Mouse (Mus musculus): ENCODE data around the gene Naa30. TPM values are rescaled to one million over a fixed set of nuclear protein-coding genes. Genes with fewer than 3 reads are reported as not detected.

Naa30 gene
- polyA plus RNA-seq, 1 experiment, result 5.7 TPM

DNA sequence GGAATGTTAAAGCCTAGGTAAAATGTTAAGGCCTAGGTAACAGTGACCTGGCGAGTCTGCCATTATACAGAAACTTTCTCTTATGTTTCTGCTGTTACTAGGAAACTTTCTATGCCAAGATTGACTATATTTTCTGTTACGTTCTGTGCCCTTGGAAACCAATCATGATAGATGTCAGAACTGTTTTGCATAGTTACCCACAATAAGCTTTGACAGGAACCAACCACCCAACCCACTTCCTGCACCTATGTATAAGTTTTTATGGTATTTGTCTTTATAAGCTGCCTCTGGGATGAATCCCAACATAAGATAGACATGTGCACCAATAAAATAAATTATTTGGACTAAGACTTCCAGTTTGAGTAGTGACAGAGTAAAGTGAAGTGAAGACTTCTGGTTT is 49.7 kb downstream of the Naa30 start:
- H3K4me3 ChIP-seq (ENCODE audit: extremely low read depth, insufficient read depth, insufficient read length), result no peak overlapping the region
- H3K27me3 ChIP-seq (ENCODE audit: control insufficient read depth, insufficient read depth, low read length), result no peaks in the 10 kb centered on the region
- peaks cover 9% of the 10 kb centered on the region; the same call in 1 of the 2 replicates for H3K4me1 ChIP-seq (ENCODE audit: control insufficient read depth, insufficient read depth, insufficient read length)
- no peak overlapping the region for H3K27ac ChIP-seq (ENCODE audit: insufficient read depth, low read length)
- no peaks in the 10 kb centered on the region for H3K36me3 ChIP-seq (ENCODE audit: control insufficient read depth, insufficient read depth, low read length)
- 41% methylated on average over 2 of the region's 2 CpGs for WGBS
- no peak for TF ChIP-seq POLR2A (IDR thresholded peaks at IDR 0.05; ENCODE audit: low read depth, low read length)
- TF ChIP-seq CTCF (IDR thresholded peaks at IDR 0.05; ENCODE audit: extremely low read depth, insufficient read depth, insufficient read length, insufficient replicate concordance), result no peak
- peak; percentile 11 to 78 for DNase-seq (ENCODE audit: low read depth in 1 of 2, low spot score in 2 of 2)

DNA sequence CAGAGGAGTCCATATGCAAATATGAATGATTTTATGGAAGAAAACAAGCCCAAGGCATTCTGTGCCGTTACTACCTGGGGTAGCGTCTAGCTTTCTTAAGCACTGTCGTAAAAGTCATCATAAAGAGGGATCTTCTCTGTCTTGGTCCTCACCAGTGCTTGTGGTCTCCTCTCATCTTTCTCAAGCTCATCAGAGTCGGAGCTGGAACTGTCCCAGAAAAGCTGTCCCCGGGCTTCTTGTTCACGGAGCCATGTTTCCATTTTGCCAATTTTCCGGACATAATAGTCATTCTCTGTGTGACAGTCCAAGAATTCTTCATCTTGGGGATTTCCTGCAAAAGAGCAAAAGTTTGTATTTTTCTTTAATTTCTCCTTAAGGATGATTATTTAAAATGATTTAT is 54.4 kb downstream of the Naa30 start:
- Histone ChIP-seq H3K27ac (ENCODE audit: insufficient read depth, low read length) (no peak overlapping the region), H3K4me1 (ENCODE audit: control insufficient read depth, insufficient read depth, insufficient read length) (peaks cover 7% of the 10 kb centered on the region; the same call in 1 of the 2 replicates), H3K27me3 (ENCODE audit: control insufficient read depth, insufficient read depth, low read length) (no peaks in the 10 kb centered on the region), H3K4me3 (ENCODE audit: extremely low read depth, insufficient read depth, insufficient read length) (no peak overlapping the region), H3K36me3 (ENCODE audit: control insufficient read depth, insufficient read depth, low read length) (no peaks in the 10 kb centered on the region)
- DNase-seq (ENCODE audit: low read depth in 1 of 2, low spot score in 2 of 2), result no peak
- WGBS, result 87% methylated on average over 7 of the region's 7 CpGs
- TF ChIP-seq CTCF (IDR thresholded peaks at IDR 0.05; ENCODE audit: extremely low read depth, insufficient read depth, insufficient read length, insufficient replicate concordance) (no peak), POLR2A (IDR thresholded peaks at IDR 0.05; ENCODE audit: low read depth, low read length) (no peak)

- Histone ChIP-seq H3K27ac (ENCODE audit: insufficient read depth, low read length) (no peak overlapping the region), H3K4me1 (ENCODE audit: control insufficient read depth, insufficient read depth, insufficient read length) (peaks cover 7% of the 10 kb centered on the region; the same call in 1 of the 2 replicates), H3K4me3 (ENCODE audit: extremely low read depth, insufficient read depth, insufficient read length) (no peak overlapping the region), H3K36me3 (ENCODE audit: control insufficient read depth, insufficient read depth, low read length) (no peaks in the 10 kb centered on the region), H3K27me3 (ENCODE audit: control insufficient read depth, insufficient read depth, low read length) (no peaks in the 10 kb centered on the region)
- 91% methylated on average over 11 of the region's 11 CpGs for whole genome bisulfite sequencing
- no peak for DNase-seq (ENCODE audit: low read depth in 1 of 2, low spot score in 2 of 2)
- TF ChIP-seq POLR2A (IDR thresholded peaks at IDR 0.05; ENCODE audit: low read depth, low read length) (no peak), CTCF (IDR thresholded peaks at IDR 0.05; ENCODE audit: extremely low read depth, insufficient read depth, insufficient read length, insufficient replicate concordance) (no peak)
These were observed 55.0 kb downstream of the Naa30 start for GRCm38 (mm10) chr14:49226986-49227385.

DNA sequence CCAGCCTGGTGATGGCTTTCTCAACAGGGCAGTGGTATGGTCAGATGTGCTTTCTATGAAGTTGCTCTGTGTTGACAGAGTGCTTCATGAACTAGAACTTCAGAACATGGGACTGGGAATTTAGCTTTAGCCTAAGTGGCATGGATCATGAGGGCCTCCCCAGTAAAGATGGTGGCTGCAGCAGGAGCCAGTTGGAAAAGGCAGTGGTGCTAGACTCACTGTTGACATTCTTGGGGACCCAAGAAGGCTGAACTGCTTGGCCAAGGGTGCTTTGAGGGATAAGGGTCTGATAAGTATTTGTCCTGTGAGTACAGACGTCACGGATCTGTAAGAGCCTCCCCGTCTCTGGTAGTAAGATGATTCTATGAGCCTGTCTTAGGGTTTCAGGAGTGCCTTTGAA is 59.8 kb downstream of the Naa30 start:
- no peaks in the 10 kb centered on the region for H3K27me3 ChIP-seq (ENCODE audit: control insufficient read depth, insufficient read depth, low read length)
- TF ChIP-seq POLR2A (IDR thresholded peaks at IDR 0.05; ENCODE audit: low read depth, low read length) (no peak), CTCF (IDR thresholded peaks at IDR 0.05; ENCODE audit: extremely low read depth, insufficient read depth, insufficient read length, insufficient replicate concordance) (no peak)
- H3K4me3 ChIP-seq (ENCODE audit: extremely low read depth, insufficient read depth, insufficient read length), result no peak overlapping the region
- H3K4me1 ChIP-seq (ENCODE audit: control insufficient read depth, insufficient read depth, insufficient read length), result no peaks in the 10 kb centered on the region
- no peak for DNase-seq (ENCODE audit: low read depth in 1 of 2, low spot score in 2 of 2)
- WGBS, result 95% methylated on average over 3 of the region's 3 CpGs
- no peak overlapping the region for H3K27ac ChIP-seq (ENCODE audit: insufficient read depth, low read length)
- no peaks in the 10 kb centered on the region for H3K36me3 ChIP-seq (ENCODE audit: control insufficient read depth, insufficient read depth, low read length)

DNA sequence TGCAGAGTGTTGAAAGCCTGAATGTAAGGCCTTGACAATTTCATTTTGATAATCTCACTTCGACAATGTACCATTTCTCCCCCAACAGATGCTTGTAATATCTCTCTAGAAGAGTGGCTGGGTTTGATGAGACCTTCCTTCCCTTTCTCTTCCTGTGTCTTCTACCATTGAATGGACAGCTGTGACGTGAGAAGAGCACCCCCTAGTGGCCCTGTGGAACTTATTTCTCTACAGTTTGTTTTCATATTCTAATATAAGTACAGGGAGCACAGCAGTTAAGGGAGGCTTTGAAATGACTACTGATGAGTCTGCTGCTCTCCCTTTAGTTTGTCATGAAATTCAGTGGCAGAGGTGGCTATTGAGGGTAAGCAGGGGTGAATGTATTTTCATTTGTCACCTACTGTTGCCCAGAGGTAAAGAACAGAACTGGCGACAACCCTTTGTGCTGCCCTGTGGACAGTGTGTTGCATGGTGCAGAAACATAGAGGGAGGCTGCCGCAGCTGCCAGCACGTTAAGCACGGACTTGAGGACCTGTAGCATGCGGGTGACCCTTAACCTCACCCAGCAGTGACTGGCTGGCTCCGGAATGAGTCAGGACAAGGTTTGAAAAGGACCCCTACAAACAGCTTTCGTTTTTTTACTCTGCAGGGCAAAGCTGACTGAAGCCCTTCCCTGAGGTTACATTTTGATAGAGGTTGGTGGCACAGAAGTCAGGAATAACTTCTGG is 62.9 kb downstream of the Naa30 start:
- H3K27me3 ChIP-seq (ENCODE audit: control insufficient read depth, insufficient read depth, low read length), result no peaks in the 10 kb centered on the region
- WGBS, result 56% methylated on average over 9 of the region's 9 CpGs
- no peak overlapping the region for H3K4me3 ChIP-seq (ENCODE audit: extremely low read depth, insufficient read depth, insufficient read length)
- H3K27ac ChIP-seq (ENCODE audit: insufficient read depth, low read length), result no peak overlapping the region
- DNase-seq (ENCODE audit: low read depth in 1 of 2, low spot score in 2 of 2), result peak; percentile 58 to 67
- H3K4me1 ChIP-seq (ENCODE audit: control insufficient read depth, insufficient read depth, insufficient read length), result no peaks in the 10 kb centered on the region
- TF ChIP-seq CTCF (IDR thresholded peaks at IDR 0.05; ENCODE audit: extremely low read depth, insufficient read depth, insufficient read length, insufficient replicate concordance) (peak; percentile 40; the same call in 1 of the 2 replicates), POLR2A (IDR thresholded peaks at IDR 0.05; ENCODE audit: low read depth, low read length) (no peak)
- H3K36me3 ChIP-seq (ENCODE audit: control insufficient read depth, insufficient read depth, low read length), result no peaks in the 10 kb centered on the region

GRCm38 (mm10) chr14:49238206-49238605 is 66.2 kb downstream of the Naa30 start:
- no peaks in the 10 kb centered on the region for H3K4me1 ChIP-seq (ENCODE audit: control insufficient read depth, insufficient read depth, insufficient read length)
- H3K36me3 ChIP-seq (ENCODE audit: control insufficient read depth, insufficient read depth, low read length), result no peaks in the 10 kb centered on the region
- H3K27ac ChIP-seq (ENCODE audit: insufficient read depth, low read length), result no peak overlapping the region
- TF ChIP-seq CTCF (IDR thresholded peaks at IDR 0.05; ENCODE audit: extremely low read depth, insufficient read depth, insufficient read length, insufficient replicate concordance) (peak; percentile 42; the same call in 1 of the 2 replicates), POLR2A (IDR thresholded peaks at IDR 0.05; ENCODE audit: low read depth, low read length) (no peak)
- H3K27me3 ChIP-seq (ENCODE audit: control insufficient read depth, insufficient read depth, low read length), result no peaks in the 10 kb centered on the region
- H3K4me3 ChIP-seq (ENCODE audit: extremely low read depth, insufficient read depth, insufficient read length), result no peak overlapping the region
- WGBS, result 34% methylated on average over 11 of the region's 11 CpGs
- DNase-seq (ENCODE audit: low read depth in 1 of 2, low spot score in 2 of 2), result no peak

Other genes starting within 250 kb of the Naa30 start
- gene Ap5m1, start 106.1 kb upstream of the Naa30 start, polyA plus RNA-seq (2012; rRNA removed), result 5.6 and 6.6 TPM in 2 replicates
- 4.7 and 5.6 TPM in 2 replicates for gene Exoc5, start 105.6 kb upstream of the Naa30 start, polyA plus RNA-seq (2012; rRNA removed)
- gene ccdc198, start 73.2 kb downstream of the Naa30 start, polyA plus RNA-seq (2012; rRNA removed), result not detected in 2 replicates

Data from spleen, adult 2 months (tissue).